Mouse (Mus musculus): Measurements from ENCODE around the gene Rspry1.

- no peak for TF ChIP-seq CTCF (conservative IDR thresholded peaks at IDR 0.05; ENCODE audit: low read length)
- no peak for TF ChIP-seq POU5F1 (IDR thresholded peaks at IDR 0.05; ENCODE audit: borderline replicate concordance, low read length)
These were observed 40.2 kb downstream of the Rspry1 start for GRCm38 (mm10) chr8:94641938-94642337.
